Mouse (Mus musculus) MEL (cell line): Measurements from ENCODE around the gene Smim13. TPM values are rescaled to one million over a fixed set of nuclear protein-coding genes. Genes with fewer than 3 reads are reported as not detected.

Source experiments
- DNase-seq: peaks from one replicate; pipeline ENCODE4 v3.0.0; 2011; ENCODE audit warnings: low read depth, low spot score
- H3K27ac ChIP-seq: 2 replicates; pipeline ENCODE4 v1.5.1; 2012; ENCODE audit warnings: low read depth, mild to moderate bottlenecking, control low read depth, low read length, moderate library complexity; ENCODE audit not compliant: control insufficient read depth
- H3K27me3 ChIP-seq, 2 experiments: fragments of 150-350 bp in 1 of 2; sonication (generic) in 1 of 2; 2 replicates each; pipeline ENCODE4 v1.6.1; 2012; ENCODE audit warnings: low read length in 2 of 2, mild to moderate bottlenecking in 2 of 2, improper control_type of control experiment in 1 of 2, moderate library complexity in 1 of 2; ENCODE audit not compliant: insufficient read depth in 2 of 2, control insufficient read depth in 1 of 2
- H3K36me3 ChIP-seq, 2 experiments: 2 replicates each; pipeline ENCODE4 v1.6.1; 2012 to 2014; ENCODE audit warnings: low read length in 2 of 2, improper control_type of control experiment in 1 of 2, inconsistent platforms in 1 of 2, mild to moderate bottlenecking in 1 of 2; ENCODE audit not compliant: insufficient read depth in 2 of 2, control insufficient read depth in 1 of 2
- H3K4me1 ChIP-seq, 2 experiments: fragments of 150-350 bp in 1 of 2; sonication (generic) in 1 of 2; 2 replicates each; pipeline ENCODE4 v1.6.1; 2012; ENCODE audit warnings: low read length in 2 of 2, improper control_type of control experiment in 1 of 2, mild to moderate bottlenecking in 1 of 2; ENCODE audit not compliant: insufficient read depth in 2 of 2, control insufficient read depth in 1 of 2
- H3K4me3 ChIP-seq, 2 experiments: fragments of 150-350 bp in 1 of 2; sonication (generic) in 1 of 2; 2 replicates each; pipeline ENCODE4 v1.5.1; 2012; ENCODE audit warnings: low read depth in 2 of 2, low read length in 2 of 2, mild to moderate bottlenecking in 2 of 2, moderate library complexity in 2 of 2, control low read depth in 1 of 2, improper control_type of control experiment in 1 of 2; ENCODE audit not compliant: control insufficient read depth in 1 of 2, insufficient read depth in 1 of 2
- H3K79me2 ChIP-seq: 2 replicates; pipeline ENCODE4 v1.6.1; 2012; ENCODE audit warnings: mild to moderate bottlenecking, low read length, moderate library complexity; ENCODE audit not compliant: control insufficient read depth, poor library complexity, insufficient read depth
- H3K9ac ChIP-seq: 2 replicates; pipeline ENCODE4 v1.6.1; 2012; ENCODE audit warnings: low read depth, mild to moderate bottlenecking, control low read depth, low read length, moderate library complexity; ENCODE audit not compliant: control insufficient read depth, poor library complexity, severe bottlenecking
- H3K9me3 ChIP-seq: fragments of 150-350 bp; sonication (generic); replicated peaks from 2 replicates; pipeline ENCODE4 v1.6.1; 2012; ENCODE audit warnings: mild to moderate bottlenecking, low read length, improper control_type of control experiment, moderate library complexity; ENCODE audit not compliant: insufficient read depth
- BHLHE40 ChIP-seq: IDR thresholded peaks from 2 replicates; pipeline ENCODE4 v1.6.1; 2012; ENCODE audit warnings: low read depth, mild to moderate bottlenecking, inconsistent platforms, low read length, improper control_type of control experiment, borderline replicate concordance
- CHD1 ChIP-seq: IDR thresholded peaks from 2 replicates; pipeline ENCODE4 v1.6.1; 2012; ENCODE audit warnings: low read depth, mild to moderate bottlenecking, inconsistent platforms, low read length, improper control_type of control experiment
- CHD2 ChIP-seq: IDR thresholded peaks from 2 replicates; pipeline ENCODE4 v1.6.1; 2011; ENCODE audit warnings: low read length, improper control_type of control experiment
- CTCF ChIP-seq, 3 experiments: IDR thresholded peaks in 2 of 3; conservative IDR thresholded peaks in 1 of 3; 2 replicates each; pipeline ENCODE4 v1.5.1; 2011 to 2012; ENCODE audit warnings: low read length in 3 of 3, low read depth in 2 of 3, mild to moderate bottlenecking in 2 of 3, improper control_type of control experiment in 1 of 3, inconsistent platforms in 1 of 3, mixed read lengths in 1 of 3, moderate library complexity in 1 of 3; ENCODE audit not compliant: control insufficient read depth in 1 of 3, insufficient read depth in 1 of 3, poor library complexity in 1 of 3, severe bottlenecking in 1 of 3
- E2F4 ChIP-seq: IDR thresholded peaks from 2 replicates; pipeline ENCODE4 v1.6.1; 2011; ENCODE audit warnings: low read depth, low read length, improper control_type of control experiment, borderline replicate concordance
- ELF1 ChIP-seq: IDR thresholded peaks from 2 replicates; pipeline ENCODE4 v1.6.1; 2014; ENCODE audit warnings: low read depth, mild to moderate bottlenecking, inconsistent platforms, low read length, improper control_type of control experiment, moderate library complexity
- EP300 ChIP-seq, 2 experiments: IDR thresholded peaks; 2 replicates each; pipeline ENCODE4 v1.6.1; 2011; ENCODE audit warnings: improper control_type of control experiment in 2 of 2, low read length in 2 of 2, low read depth in 1 of 2, mild to moderate bottlenecking in 1 of 2
- ETS1 ChIP-seq: IDR thresholded peaks from 2 replicates; pipeline ENCODE4 v1.6.1; 2012; ENCODE audit warnings: low read depth, mild to moderate bottlenecking, inconsistent platforms, low read length, improper control_type of control experiment, moderate library complexity
- GABPA ChIP-seq: IDR thresholded peaks from 2 replicates; pipeline ENCODE4 v1.6.1; 2012; ENCODE audit warnings: low read depth, mild to moderate bottlenecking, inconsistent platforms, low read length, improper control_type of control experiment, moderate library complexity
- JUND ChIP-seq: IDR thresholded peaks from 2 replicates; pipeline ENCODE4 v1.6.1; 2011; ENCODE audit warnings: low read depth, mild to moderate bottlenecking, improper control_type of control experiment, low read length
- KAT2A ChIP-seq: conservative IDR thresholded peaks from 2 replicates; pipeline ENCODE4 v1.6.1; 2012; ENCODE audit warnings: low read depth, low read length, improper control_type of control experiment, inconsistent platforms
- MAFK ChIP-seq: IDR thresholded peaks from 2 replicates; pipeline ENCODE4 v1.6.1; 2011; ENCODE audit warnings: low read depth, mild to moderate bottlenecking, low read length, improper control_type of control experiment, borderline replicate concordance
- MAX ChIP-seq: IDR thresholded peaks from 2 replicates; pipeline ENCODE4 v1.6.1; 2011; ENCODE audit warnings: low read length, improper control_type of control experiment
- MAZ ChIP-seq: IDR thresholded peaks from 2 replicates; pipeline ENCODE4 v1.6.1; 2012; ENCODE audit warnings: low read depth, mild to moderate bottlenecking, inconsistent platforms, low read length, improper control_type of control experiment
- MEF2A ChIP-seq: IDR thresholded peaks from 2 replicates; pipeline ENCODE4 v1.6.1; 2014; ENCODE audit warnings: low read depth, mild to moderate bottlenecking, inconsistent platforms, low read length, improper control_type of control experiment; ENCODE audit not compliant: poor library complexity, insufficient replicate concordance, severe bottlenecking; ENCODE audit errors: extremely low read depth
- MYB ChIP-seq: IDR thresholded peaks from 2 replicates; pipeline ENCODE4 v1.6.1; 2011; ENCODE audit warnings: mild to moderate bottlenecking, low read depth, low read length, improper control_type of control experiment
- NELFE ChIP-seq: IDR thresholded peaks from 2 replicates; pipeline ENCODE4 v1.6.1; 2011; ENCODE audit warnings: low read depth, low read length, improper control_type of control experiment
- NRF1 ChIP-seq: IDR thresholded peaks from 2 replicates; pipeline ENCODE4 v1.6.1; 2014; ENCODE audit warnings: low read depth, mild to moderate bottlenecking, inconsistent platforms, low read length, improper control_type of control experiment, moderate library complexity; ENCODE audit not compliant: poor library complexity, insufficient read depth, severe bottlenecking
- POLR2A ChIP-seq, 2 experiments: IDR thresholded peaks; 2 replicates each; pipeline ENCODE4 v1.6.1; 2011 to 2012; ENCODE audit warnings: low read length in 2 of 2, mild to moderate bottlenecking in 2 of 2, control low read depth in 1 of 2, improper control_type of control experiment in 1 of 2, low read depth in 1 of 2, moderate library complexity in 1 of 2; ENCODE audit not compliant: control insufficient read depth in 1 of 2, insufficient read depth in 1 of 2, poor library complexity in 1 of 2
- POLR2AphosphoS2 ChIP-seq: IDR thresholded peaks from 2 replicates; pipeline ENCODE4 v1.6.1; 2011; ENCODE audit warnings: low read length, improper control_type of control experiment
- SIN3A ChIP-seq: IDR thresholded peaks from 2 replicates; pipeline ENCODE4 v1.6.1; 2012; ENCODE audit warnings: low read length, improper control_type of control experiment, inconsistent platforms
- SMC3 ChIP-seq: IDR thresholded peaks from 2 replicates; pipeline ENCODE4 v1.6.1; 2011; ENCODE audit warnings: low read depth, low read length, improper control_type of control experiment
- TAL1 ChIP-seq: IDR thresholded peaks from 2 replicates; pipeline ENCODE4 v1.6.1; 2012; ENCODE audit warnings: mild to moderate bottlenecking, inconsistent platforms, low read length, moderate library complexity, mixed read lengths
- TCF12 ChIP-seq: IDR thresholded peaks from 2 replicates; pipeline ENCODE4 v1.6.1; 2014; ENCODE audit warnings: low read depth, mild to moderate bottlenecking, inconsistent platforms, low read length, improper control_type of control experiment, moderate library complexity
- ZC3H11A ChIP-seq: IDR thresholded peaks from 2 replicates; pipeline ENCODE4 v1.6.1; 2012; ENCODE audit warnings: low read depth, mild to moderate bottlenecking, inconsistent platforms, low read length, improper control_type of control experiment
- ZMIZ1 ChIP-seq: IDR thresholded peaks from 2 replicates; pipeline ENCODE4 v1.6.1; 2012; ENCODE audit warnings: low read depth, mild to moderate bottlenecking, inconsistent platforms, low read length, improper control_type of control experiment, moderate library complexity
- polyA plus RNA-seq, 2 experiments: library from polyadenylated mRNA; stranded (reverse) in 1 of 2; unstranded in 1 of 2; fragments of >175 nt in 1 of 2; fragments of >200 nt in 1 of 2; gene quantifications; 2 replicates each; pipeline versions ENCODE4 v1.2.1 to v1.2.4; 2012; ENCODE audit warnings: low replicate concordance in 2 of 2, low read depth in 1 of 2; ENCODE audit not compliant: insufficient read length in 2 of 2, insufficient read depth in 1 of 2, missing spikeins in 1 of 2
- total RNA-seq: library from RNA; depleted of rRNA; stranded (reverse); fragments of 300-350 nt; gene quantifications from 2 replicates; pipeline ENCODE4 v1.2.3, GENCODE M21; 2012

Gene Smim13
- total and polyA plus RNA-seq, 3 experiments, result 11.1 to 13.1 TPM; not detected in 1

DNA sequence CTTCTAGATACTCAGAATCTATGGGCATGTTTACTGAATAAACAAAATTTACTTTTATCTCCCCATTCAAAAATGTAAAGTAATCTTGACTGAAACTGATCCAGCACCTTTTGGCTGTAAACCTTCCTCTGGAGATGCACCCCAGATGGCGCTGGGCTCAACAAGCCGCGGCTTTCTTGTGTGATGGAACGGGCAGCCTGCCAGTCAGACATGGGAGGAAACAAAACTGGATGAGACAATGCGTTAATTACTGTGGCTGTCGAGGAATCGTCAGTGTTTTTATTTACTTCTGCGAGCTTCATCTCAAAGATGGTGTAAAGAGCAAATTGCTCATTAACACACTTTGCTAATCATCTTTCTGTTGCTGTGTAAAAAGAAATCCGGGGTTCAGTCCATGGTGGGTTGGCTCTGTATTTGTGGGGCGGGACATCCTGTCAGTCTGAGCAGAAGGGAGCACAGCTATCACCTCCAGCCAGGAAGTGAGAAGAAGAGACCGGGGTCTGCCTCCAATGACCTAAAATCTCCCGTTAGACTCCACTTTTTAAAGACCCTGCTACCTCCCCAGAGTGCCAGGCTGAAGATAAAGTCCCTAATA lies 18.2 kb upstream of the Smim13 start:
- H3K27me3 ChIP-seq, result no peaks in the 10 kb centered on the region; a peak in 1 of 4 replicates

DNA sequence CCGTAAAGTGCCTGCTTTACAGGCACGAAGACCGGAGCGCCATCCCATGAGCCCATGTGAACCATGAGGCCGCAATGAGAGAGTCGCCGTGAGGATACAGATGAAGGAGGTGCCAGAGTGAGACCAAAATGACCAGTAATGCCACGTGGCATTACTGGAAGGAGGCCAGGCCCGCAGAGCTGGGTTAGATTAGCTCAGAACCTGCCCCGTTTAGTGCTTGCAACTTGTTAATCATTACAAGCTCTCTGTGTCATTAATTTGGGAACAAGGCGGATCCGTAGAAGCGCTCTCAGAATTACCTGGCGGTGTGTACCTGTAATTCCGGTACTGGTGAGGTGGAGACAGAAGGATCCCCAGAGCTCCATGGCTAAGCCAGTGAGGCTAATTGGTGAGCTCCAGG lies 17.4 kb upstream of the Smim13 start:
- TF ChIP-seq E2F4 (no peak), ELF1 (no peak), NRF1 (no peak), MEF2A (no peak)
- H3K4me1 ChIP-seq, result no peaks in the 10 kb centered on the region
- no peaks in the 10 kb centered on the region for H3K9me3 ChIP-seq
- no peaks in the 10 kb centered on the region; a peak in 1 of 4 replicates for H3K27me3 ChIP-seq
- no peak overlapping the region for H3K4me3 ChIP-seq
- no peaks in the 10 kb centered on the region for H3K79me2 ChIP-seq
- no peak overlapping the region for H3K27ac ChIP-seq
- H3K36me3 ChIP-seq, result no peaks in the 10 kb centered on the region
- no peak overlapping the region for H3K9ac ChIP-seq
- no peak for DNase-seq

More for the DNA sequence above, 18.2 kb upstream of the Smim13 start:
- H3K27ac ChIP-seq, result no peak overlapping the region
- H3K9ac ChIP-seq, result no peak overlapping the region
- no peaks in the 10 kb centered on the region for H3K36me3 ChIP-seq
- no peak overlapping the region for H3K4me3 ChIP-seq
- TF ChIP-seq MEF2A, result no peak
- no peak for TF ChIP-seq CHD1
- no peak for TF ChIP-seq BHLHE40
- no peak for TF ChIP-seq NRF1
- TF ChIP-seq CHD2, result no peak
- no peak for TF ChIP-seq POLR2AphosphoS2
- H3K9me3 ChIP-seq, result no peaks in the 10 kb centered on the region
- no peaks in the 10 kb centered on the region for H3K4me1 ChIP-seq
- no peaks in the 10 kb centered on the region for H3K79me2 ChIP-seq
- DNase-seq, result no peak

DNA sequence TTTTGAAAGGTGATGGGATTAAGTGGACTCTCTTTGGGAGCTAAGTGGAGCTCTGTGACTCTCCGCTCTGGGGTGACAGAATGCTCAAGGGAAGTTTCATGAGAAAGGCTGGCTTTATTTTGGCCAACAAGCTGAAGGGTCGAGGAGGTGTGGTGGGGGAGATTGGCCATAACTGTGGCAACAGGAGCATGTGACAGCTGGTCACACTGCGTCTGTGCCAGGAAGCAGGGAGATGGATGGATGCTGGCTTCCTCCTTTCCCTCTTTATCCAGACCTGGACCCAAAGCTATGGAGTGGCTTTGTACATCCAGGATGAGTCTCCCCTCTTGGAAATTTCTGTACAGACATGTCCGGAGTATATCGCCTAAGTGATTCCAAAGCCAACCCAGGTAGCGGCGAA lies 16.4 kb upstream of the Smim13 start:
- Histone ChIP-seq H3K27ac (no peak overlapping the region), H3K9me3 (no peaks in the 10 kb centered on the region), H3K4me1 (no peaks in the 10 kb centered on the region), H3K36me3 (no peaks in the 10 kb centered on the region), H3K79me2 (no peaks in the 10 kb centered on the region), H3K27me3 (no peaks in the 10 kb centered on the region), H3K9ac (no peak overlapping the region), H3K4me3 (no peak overlapping the region)
- TF ChIP-seq ETS1 (no peak), MAFK (no peak), SIN3A (no peak), KAT2A (no peak), NRF1 (no peak), BHLHE40 (no peak), JUND (no peak), POLR2A (IDR thresholded peaks at IDR 0.05; ENCODE audit: control insufficient read depth in 1 of 2, insufficient read depth in 1 of 2, low read depth in 1 of 2, low read length in 2 of 2, poor library complexity in 1 of 2) (no peak), TCF12 (no peak), SMC3 (no peak), MAZ (no peak), ZMIZ1 (no peak), MYB (no peak), TAL1 (no peak), NELFE (no peak), MAX (no peak), CTCF (IDR thresholded peaks at IDR 0.05 in 2 of 3, conservative IDR thresholded peaks at IDR 0.05 in 1 of 3; ENCODE audit: control insufficient read depth in 1 of 3, insufficient read depth in 1 of 3, low read depth in 2 of 3, low read length in 3 of 3, poor library complexity in 1 of 3, severe bottlenecking in 1 of 3) (no peak), GABPA (no peak), EP300 (IDR thresholded peaks at IDR 0.05; ENCODE audit: low read depth in 1 of 2, low read length in 2 of 2) (no peak), ZC3H11A (no peak)
- no peak for DNase-seq
